Mouse (Mus musculus): Measurements from ENCODE around the gene Zeb2. TPM values are rescaled to one million over a fixed set of nuclear protein-coding genes. Genes with fewer than 3 reads are reported as not detected.
"Not testable (repeated sequence)": the region's sequence is repeated elsewhere in the genome, so short reads cannot be mapped to it uniquely, and the experiment has no call there.

The Zeb2 gene
- total RNA-seq, 2 experiments from 2014 or later: 29.1 to 30.4 TPM

GRCm38 (mm10) chr2:45112891-45113683 is 4.1 kb downstream of the Zeb2 start:
- peak; percentile 36 to 55 for DNase-seq
- intact Hi-C loops (cut with DNase I): loop anchor here (5.0 to 10.0 kb wide), 2 partner anchors 541 to 968 kb away; no protein-coding TSS in a partner anchor

GRCm38 (mm10) chr2:45112021-45112747 is 5.0 kb downstream of the Zeb2 start:
- intact Hi-C loops (cut with DNase I): loop anchor here (5.0 to 10.0 kb wide), 2 partner anchors 540 to 967 kb away; no protein-coding TSS in a partner anchor
- no peak for DNase-seq

DNA sequence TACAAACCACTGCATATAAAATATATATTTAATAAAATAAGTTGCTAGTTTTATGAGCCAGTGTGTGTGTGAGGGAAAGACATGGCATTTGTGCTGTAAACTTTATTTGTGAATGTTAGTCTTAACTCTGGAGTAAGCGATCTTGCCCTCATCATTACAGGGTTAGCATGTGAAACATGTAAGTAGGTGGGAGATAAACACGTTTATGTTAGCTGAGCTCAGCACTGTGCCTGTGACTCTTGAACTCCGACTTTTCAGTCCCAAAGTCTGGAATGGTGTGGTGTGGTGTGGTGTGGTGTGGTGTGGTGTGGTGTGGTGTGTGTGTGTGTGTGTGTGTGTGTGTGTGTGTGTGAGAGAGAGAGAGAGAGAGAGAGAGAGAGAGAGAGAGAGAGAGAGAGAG is 5.6 kb downstream of the Zeb2 start:
- intact Hi-C loops (cut with DNase I): loop anchor here (5.0 to 10.0 kb wide), 2 partner anchors 539 to 967 kb away; no protein-coding TSS in a partner anchor
- not testable (repeated sequence) for DNase-seq

GRCm38 (mm10) chr2:45110757-45111411 is 6.3 kb downstream of the Zeb2 start:
- intact Hi-C loops (cut with DNase I): loop anchor here (5.0 to 10.0 kb wide), 2 partner anchors 539 to 966 kb away; no protein-coding TSS in a partner anchor
- DNase-seq: peak; percentile 21 to 50

DNA sequence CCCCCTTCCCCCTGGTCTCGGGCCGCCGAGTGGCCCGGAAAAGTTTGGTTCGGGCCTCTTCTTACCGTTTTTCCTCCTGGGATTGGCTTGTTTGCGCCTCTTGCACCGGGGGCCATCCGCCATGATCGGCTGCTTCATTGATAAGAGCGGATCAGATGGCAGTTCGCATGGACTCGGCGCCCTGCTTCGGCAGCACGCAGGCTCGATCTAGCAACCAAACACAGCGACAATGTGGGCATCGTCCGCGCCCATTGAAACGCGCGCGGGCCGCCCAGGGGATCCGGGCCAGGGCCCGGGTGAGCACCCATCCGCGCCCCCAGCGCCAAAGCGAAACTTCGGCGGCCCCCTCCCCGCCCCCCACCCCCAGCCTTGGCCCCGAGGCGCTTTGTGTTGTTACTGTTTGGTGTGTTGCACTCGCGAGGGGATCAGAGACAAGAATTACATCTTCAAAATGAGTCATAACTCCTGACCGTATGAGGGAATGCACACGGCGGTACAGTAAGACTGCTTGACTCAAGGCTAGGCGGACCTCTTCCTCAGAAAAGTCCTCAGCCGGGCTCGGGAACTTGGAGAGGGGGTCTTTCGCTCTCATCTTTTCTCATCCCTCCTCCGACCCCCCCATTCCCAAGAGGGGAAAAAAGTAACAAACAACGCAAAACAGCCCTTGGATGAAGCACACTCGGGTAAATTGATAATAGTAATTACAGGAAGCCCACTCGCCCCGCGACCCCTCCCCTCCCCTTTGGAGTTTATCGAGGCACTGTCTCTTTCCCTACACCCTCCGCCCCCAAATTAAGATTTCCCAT is 7.0 kb downstream of the Zeb2 start:
- peak; percentile 38 to 79 for DNase-seq
- intact Hi-C loops (cut with DNase I): loop anchor here (2.0 to 10.0 kb wide), 4 partner anchors 88 to 965 kb away; partner anchors contain the start of gene Gtdc1

DNA sequence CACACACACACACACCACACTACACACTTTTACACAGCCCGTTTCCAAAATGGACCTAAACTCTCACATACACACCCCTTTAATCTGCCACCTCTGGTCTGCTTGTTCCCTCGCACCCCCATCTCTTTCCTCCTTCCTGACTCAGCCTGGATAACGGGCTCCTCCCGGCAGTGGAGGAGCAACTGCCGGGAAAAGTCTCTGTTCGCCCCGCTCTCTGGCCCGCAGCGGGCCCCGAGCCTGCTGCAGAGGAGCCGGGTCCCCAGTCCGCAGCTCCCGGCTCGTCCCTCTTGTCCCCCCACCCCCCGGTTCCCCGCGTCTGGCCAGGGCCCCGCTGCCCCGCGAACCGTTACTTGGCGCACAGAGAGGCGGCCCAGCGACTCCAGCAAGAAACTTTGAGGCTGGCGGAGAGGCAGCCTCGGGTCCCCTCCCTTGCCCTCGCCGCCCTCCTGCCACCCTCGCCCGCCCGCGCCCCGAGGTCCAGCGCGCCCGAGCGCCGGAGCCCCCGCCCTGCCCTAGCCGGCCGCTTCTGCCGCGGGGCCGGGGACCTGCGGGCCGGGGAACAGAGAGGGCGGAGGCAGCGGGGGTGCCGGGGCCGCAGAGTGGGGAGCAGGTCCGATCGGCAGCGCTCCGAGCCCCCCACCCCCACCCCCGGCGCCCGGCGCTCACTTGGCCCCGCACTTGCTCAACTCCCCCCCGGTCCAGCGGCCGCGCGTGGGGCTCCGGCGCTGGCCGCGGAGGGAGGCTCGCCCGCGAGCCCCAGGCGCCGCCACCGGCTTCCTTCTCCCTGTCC is 7.8 kb downstream of the Zeb2 start:
- intact Hi-C loops (cut with DNase I): loop anchor here (2.0 to 5.0 kb wide), 2 partner anchors 87 to 183 kb away; partner anchors contain the start of gene Gtdc1

DNA sequence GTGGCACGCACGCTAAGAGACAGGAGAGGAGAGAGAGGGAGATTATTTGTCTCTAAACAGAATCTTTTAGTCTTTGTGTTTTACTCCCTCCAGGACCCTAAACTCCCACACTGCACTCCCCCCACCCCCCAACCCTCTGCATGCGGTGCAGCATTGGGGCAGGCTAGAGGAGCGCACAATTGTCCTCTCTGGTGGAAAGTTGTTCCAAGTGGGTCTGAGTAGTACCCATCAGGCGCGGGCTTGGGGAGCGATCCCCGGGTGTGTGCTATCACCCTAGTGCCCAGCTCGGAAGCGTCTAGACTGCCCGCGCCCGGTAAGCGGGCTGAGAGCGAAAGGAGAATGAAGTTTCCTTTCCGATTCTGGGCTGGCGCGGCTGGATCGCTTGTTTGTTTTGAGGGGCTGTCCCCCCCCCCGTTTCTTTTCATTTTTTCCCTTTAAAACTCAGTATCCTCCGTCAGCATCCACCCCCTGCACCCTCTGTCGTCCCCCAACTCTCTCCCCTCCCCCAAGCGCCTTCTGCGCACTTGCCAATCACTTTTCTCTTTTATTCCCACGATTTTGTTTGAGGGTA is 8.6 kb downstream of the Zeb2 start:
- peak; percentile 17 to 55 for DNase-seq
- intact Hi-C loops (cut with DNase I): loop anchor here (2.0 to 5.0 kb wide), 2 partner anchors 86 to 182 kb away; partner anchors contain the start of gene Gtdc1

More for the DNA sequence above, 7.8 kb downstream of the Zeb2 start:
- peak; percentile 30 to 56 for DNase-seq

GRCm38 (mm10) chr2:45107555-45107954 is 9.6 kb downstream of the Zeb2 start:
- DNase-seq: no peak
- intact Hi-C loops (cut with DNase I): loop anchor here (5.0 kb wide), 1 partner anchor 85 kb away; no protein-coding TSS in a partner anchor

GRCm38 (mm10) chr2:45105922-45106851 is 11.0 kb downstream of the Zeb2 start:
- DNase-seq: no peak
- intact Hi-C loops (cut with DNase I): loop anchor here (5.0 kb wide), 1 partner anchor 84 kb away; no protein-coding TSS in a partner anchor

GRCm38 (mm10) chr2:45105281-45105721 is 11.9 kb downstream of the Zeb2 start:
- intact Hi-C loops (cut with DNase I): loop anchor here (5.0 kb wide), 1 partner anchor 83 kb away; no protein-coding TSS in a partner anchor
- DNase-seq: no peak

DNA sequence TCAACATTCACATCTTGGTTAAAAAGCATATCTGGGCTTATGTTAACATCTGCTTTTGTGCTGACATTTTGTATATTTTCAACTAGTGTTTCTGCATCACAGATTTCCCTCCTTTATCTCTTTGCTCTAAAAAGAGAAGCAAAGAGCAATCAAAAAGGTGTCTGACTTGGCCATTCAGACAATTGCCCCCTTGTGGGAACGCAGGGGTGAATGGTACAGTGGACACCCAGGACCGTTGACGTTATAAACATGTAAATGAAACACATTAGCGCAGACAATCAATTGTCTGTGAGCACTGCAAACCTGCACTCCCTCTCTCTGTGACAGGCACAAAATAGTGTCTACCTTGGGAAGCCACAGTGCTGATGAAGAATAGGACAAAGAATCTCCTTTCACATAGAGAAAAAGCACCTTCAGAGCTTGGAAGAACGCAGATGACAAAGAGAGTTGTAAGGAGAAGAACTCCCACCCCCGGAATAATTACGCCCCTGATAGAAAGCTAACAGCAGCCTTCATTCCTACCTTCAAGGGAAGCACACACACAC is 12.6 kb downstream of the Zeb2 start:
- no peak for DNase-seq
- intact Hi-C loops (cut with DNase I): loop anchor here (5.0 kb wide), 1 partner anchor 82 kb away; no protein-coding TSS in a partner anchor

DNA sequence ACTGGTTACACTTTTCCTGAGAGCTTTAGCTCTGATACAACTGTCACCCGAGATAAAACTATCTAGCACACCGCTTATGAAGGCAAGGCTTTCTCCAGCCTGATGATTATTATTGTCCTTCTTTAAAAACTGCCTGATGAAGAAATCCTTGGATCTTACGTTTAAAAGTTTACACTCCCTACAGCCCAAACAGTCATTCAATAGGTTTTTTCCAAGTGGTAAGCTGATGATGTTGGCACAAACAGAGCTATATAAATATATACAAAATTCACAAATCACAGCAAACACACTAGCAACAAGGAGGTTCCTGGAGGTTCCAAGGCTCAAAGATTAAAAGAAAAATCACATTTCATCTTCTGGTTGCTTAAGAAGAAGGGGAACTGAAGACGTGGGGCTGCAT is 13.1 kb downstream of the Zeb2 start:
- no peak for DNase-seq
- intact Hi-C loops (cut with DNase I): no loop called here

DNA sequence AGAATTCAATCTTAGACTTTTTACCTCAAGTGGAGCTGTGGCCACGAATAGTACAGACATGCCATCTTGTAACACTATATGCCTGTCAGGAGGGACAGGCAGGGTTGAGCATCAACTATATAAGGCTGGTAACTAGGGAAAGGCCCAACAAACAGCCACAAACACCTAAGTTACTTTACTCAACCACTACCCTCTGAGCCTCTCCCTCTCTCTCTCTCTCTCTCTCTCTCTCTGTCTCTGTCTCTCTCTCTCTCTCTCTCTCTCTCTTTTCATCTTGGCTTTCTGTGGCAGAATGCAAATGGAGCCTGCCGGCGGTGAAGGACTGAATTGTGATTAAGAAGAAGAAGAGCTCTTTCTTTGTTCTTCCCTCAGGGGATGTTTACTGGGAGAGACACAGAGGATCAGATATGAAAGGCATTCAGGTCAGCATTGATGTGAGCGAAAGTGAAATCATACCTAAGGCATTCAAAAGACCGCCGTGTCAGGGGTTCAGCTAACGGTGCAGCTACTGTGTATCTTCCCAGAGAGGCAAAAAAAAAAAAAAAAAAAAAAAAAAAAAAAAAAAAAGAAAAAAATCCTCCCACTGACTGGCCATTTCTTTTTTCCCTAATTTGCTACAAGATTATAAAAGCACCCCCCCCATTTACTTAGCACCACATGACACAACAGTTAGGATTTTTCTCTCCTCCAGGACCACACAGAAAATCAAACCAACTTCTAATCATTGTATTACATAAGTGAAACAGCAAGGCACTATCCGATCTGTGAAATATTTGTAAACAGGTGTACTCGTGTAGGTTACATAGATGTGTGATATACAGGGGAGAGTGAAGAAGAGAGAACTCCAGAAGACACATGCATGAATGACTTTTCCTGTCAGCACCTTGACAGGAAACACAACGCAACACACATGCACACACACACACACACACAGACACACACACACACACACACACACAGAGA is 13.9 kb downstream of the Zeb2 start:
- DNase-seq: no peak
- intact Hi-C loops (cut with DNase I): no loop called here

- no peak for DNase-seq
- intact Hi-C loops (cut with DNase I): no loop called here
Measured at GRCm38 (mm10) chr2:45102191-45102638, 15.0 kb downstream of the Zeb2 start.

GRCm38 (mm10) chr2:45101586-45101985 is 15.6 kb downstream of the Zeb2 start:
- no peak for DNase-seq
- intact Hi-C loops (cut with DNase I): no loop called here

DNA sequence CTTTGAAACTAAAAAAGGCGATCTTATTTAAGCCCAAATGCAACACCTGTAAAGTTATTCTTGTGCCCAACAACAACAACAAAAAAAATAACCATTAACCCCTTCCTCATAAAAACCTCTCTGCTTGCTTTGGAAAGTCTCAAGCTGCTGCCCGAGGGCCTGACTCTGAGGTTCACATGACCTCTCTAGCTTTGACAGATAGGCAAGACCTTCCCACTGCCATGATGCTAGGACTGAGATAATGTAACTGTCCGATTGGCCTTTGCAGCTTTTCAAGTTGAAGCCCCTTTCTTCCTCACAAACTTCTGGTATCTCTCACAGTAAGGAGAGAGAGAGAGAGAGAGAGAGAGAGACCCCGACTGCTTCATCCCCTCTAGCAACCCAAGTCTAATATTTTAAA is 16.2 kb downstream of the Zeb2 start:
- DNase-seq: no peak
- intact Hi-C loops (cut with DNase I): no loop called here
